Mouse (Mus musculus) heart, embryonic 14.5 days (tissue): ENCODE measurements around the gene Samm50. TPM values are rescaled to one million over a fixed set of nuclear protein-coding genes. Genes with fewer than 3 reads are reported as not detected.

Source experiments
- ATAC-seq: fragments of 200-750 bp; cut with Nextera tagmentation; 2 replicates; pipeline ENCODE4 v1.8.0; 2017; ENCODE audit warnings: low read depth, moderate TSS enrichment; ENCODE audit not compliant: insufficient number of reproducible peaks, insufficient read depth, low FRiP score
- H3K27ac ChIP-seq, 2 experiments: fragments of 200-500 bp in 1 of 2; fragments of 300-500 bp in 1 of 2; sonication (generic) in 1 of 2; replicated peaks in 1 of 2; 2 replicates each; pipeline ENCODE4 v1.5.1; 2012 to 2014; ENCODE audit warnings: low read depth in 2 of 2, low read length in 2 of 2, control low read depth in 1 of 2, mild to moderate bottlenecking in 1 of 2, mixed read lengths in 1 of 2; ENCODE audit not compliant: control insufficient read depth in 1 of 2, insufficient read depth in 1 of 2
- H3K27me3 ChIP-seq: fragments of 300-500 bp; sonication (generic); 2 replicates; pipeline ENCODE4 v1.6.1; 2014; ENCODE audit warnings: mild to moderate bottlenecking, low read length, control low read depth; ENCODE audit not compliant: control insufficient read depth, insufficient read depth
- H3K36me3 ChIP-seq: fragments of 300-500 bp; sonication (generic); 2 replicates; pipeline ENCODE4 v1.6.1; 2014; ENCODE audit warnings: mild to moderate bottlenecking, control low read depth, low read length, mixed read lengths; ENCODE audit not compliant: control insufficient read depth, insufficient read depth
- H3K4me1 ChIP-seq, 2 experiments: fragments of 200-500 bp in 1 of 2; fragments of 300-500 bp in 1 of 2; sonication (generic) in 1 of 2; 2 replicates each; pipeline ENCODE4 v1.6.1; 2012 to 2014; ENCODE audit warnings: low read length in 2 of 2, control low read depth in 1 of 2, mixed read lengths in 1 of 2; ENCODE audit not compliant: control insufficient read depth in 2 of 2, insufficient read depth in 2 of 2
- H3K4me2 ChIP-seq: fragments of 300-500 bp; sonication (generic); 2 replicates; pipeline ENCODE4 v1.6.1; 2014; ENCODE audit warnings: mild to moderate bottlenecking, low read length
- H3K4me3 ChIP-seq, 2 experiments: fragments of 200-500 bp in 1 of 2; fragments of 300-500 bp in 1 of 2; sonication (generic) in 1 of 2; 2 replicates each; pipeline ENCODE4 v1.5.1; 2012 to 2014; ENCODE audit warnings: low read length in 2 of 2, mild to moderate bottlenecking in 2 of 2, control low read depth in 1 of 2, low read depth in 1 of 2, moderate library complexity in 1 of 2; ENCODE audit not compliant: control insufficient read depth in 1 of 2, insufficient read depth in 1 of 2
- H3K9ac ChIP-seq: fragments of 300-500 bp; sonication (generic); 2 replicates; pipeline ENCODE4 v1.6.1; 2014; ENCODE audit warnings: mild to moderate bottlenecking, low read length
- H3K9me3 ChIP-seq: fragments of 300-500 bp; sonication (generic); 2 replicates; pipeline ENCODE4 v1.6.1; 2016; ENCODE audit warnings: low read length, control low read depth; ENCODE audit not compliant: control insufficient read depth
- WGBS: fragments of 180-500 bp; shearing (Covaris S2); extraction: QIAGEN DNeasy Blood & Tissue Kit; methylation state at CpG from one replicate; pipeline ENCODE4 v1.1.7; 2014; 5-methylcytosine and 5-hydroxymethylcytosine counted together
- microRNA-seq: library from miRNA; unstranded; fragments of <30 nt; microRNA quantifications from one replicate; pipeline ENCODE4, GENCODE M21; 2016
- polyA plus RNA-seq: library from polyadenylated mRNA; unstranded; fragments of >200 nt; fragmentation: Nextera tagmentation; extraction: Ambion mirVana; gene quantifications from 2 replicates; pipeline ENCODE4 v1.2.1, GENCODE M21; 2014

Samm50 gene
- polyA plus RNA-seq, 1 experiment from 2014 or later = 88.2 TPM

DNA sequence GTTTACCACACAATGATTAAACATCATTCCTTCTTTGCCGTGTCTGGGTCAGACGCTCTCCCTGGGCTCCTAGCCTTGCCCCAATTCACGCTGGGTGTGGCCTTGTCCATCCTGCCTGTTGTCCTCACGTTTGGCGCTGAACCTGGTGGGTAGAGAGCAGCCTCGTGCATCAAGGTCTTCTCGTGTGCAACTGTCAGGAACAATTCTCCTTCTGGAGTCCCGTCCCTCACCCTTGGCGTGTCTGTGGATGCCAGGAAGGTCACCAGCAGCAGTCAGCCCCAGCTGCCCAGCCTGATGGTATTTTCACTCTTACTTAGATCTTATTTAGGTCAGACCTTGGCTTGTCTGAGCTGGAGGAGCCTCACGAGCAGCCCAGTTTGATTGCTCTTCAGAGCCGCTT lies 73.1 kb downstream of the Samm50 start:
- 71% methylated on average over 11 of the region's 11 CpGs for whole genome bisulfite sequencing
- peaks cover 26 to 36% of the 10 kb centered on the region in 2 experiments for H3K4me1 ChIP-seq
- no peak overlapping the region for H3K4me2 ChIP-seq
- H3K36me3 ChIP-seq = peaks cover 4% of the 10 kb centered on the region; the same call in 1 of the 2 replicates
- peak overlapping the region in 1 of 2 experiments; percentile 79; a peak in 1 of 4 replicates for H3K27ac ChIP-seq
- no peaks in the 10 kb centered on the region for H3K9me3 ChIP-seq
- H3K4me3 ChIP-seq = no peak overlapping the region
- H3K27me3 ChIP-seq = no peaks in the 10 kb centered on the region
- ATAC-seq = no peak
- no peak overlapping the region for H3K9ac ChIP-seq

DNA sequence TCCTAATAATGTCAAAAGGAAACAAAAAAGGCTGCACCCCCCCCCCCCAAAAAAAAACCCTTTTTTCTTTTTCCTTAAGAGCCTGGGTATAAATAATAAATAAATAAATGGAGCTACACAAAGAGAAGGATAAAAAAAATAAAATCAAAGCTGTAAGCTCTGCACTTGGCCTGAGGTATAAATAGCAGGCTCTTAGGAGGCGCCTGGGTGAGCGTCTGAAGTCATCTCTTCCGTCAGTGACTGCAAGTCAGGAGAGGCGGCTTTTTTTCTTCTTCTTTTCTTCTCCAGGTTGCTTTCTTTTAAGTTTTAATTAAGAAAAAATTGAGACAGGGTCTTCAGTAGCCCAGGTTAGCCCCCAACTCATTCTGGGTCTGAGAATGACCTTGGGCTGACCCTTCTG lies 74.2 kb downstream of the Samm50 start:
- peaks cover 3% of the 10 kb centered on the region; the same call in 1 of the 2 replicates for H3K36me3 ChIP-seq
- no peaks in the 10 kb centered on the region for H3K9me3 ChIP-seq
- no peak overlapping the region for H3K4me3 ChIP-seq
- no peak for ATAC-seq
- no peaks in the 10 kb centered on the region for H3K27me3 ChIP-seq
- H3K27ac ChIP-seq = peak overlapping the region; percentile 63 to 79
- no peak overlapping the region for H3K9ac ChIP-seq
- H3K4me1 ChIP-seq = peaks cover 35 to 40% of the 10 kb centered on the region in 2 experiments
- H3K4me2 ChIP-seq = peak overlapping the region; percentile 26; the same call in 1 of the 2 replicates
- 21% methylated on average over 4 of the region's 4 CpGs for WGBS

Small RNA genes lying within 50 kb of the gene (microRNA-seq; reads per million reads assigned to microRNA genes)
- not detected for gene Mir6392

Other genes starting within 250 kb of the Samm50 start
- gene Efcab6, start 126.9 kb upstream of the Samm50 start, polyA plus RNA-seq = 0.18 TPM in 1 of 2 replicates, not detected in the other
- 0.18 and 0.23 TPM in 2 replicates for gene Sult4a1, start 86.5 kb upstream of the Samm50 start, polyA plus RNA-seq
- not detected in 2 replicates for gene Pnpla5, start 69.1 kb upstream of the Samm50 start, polyA plus RNA-seq
- gene Pnpla3, start 24.4 kb upstream of the Samm50 start, polyA plus RNA-seq = 0.50 and 0.61 TPM in 2 replicates
- 15.1 and 18.5 TPM in 2 replicates for gene Parvb, start 39.8 kb downstream of the Samm50 start, polyA plus RNA-seq
- gene Parvg, start 131.8 kb downstream of the Samm50 start, polyA plus RNA-seq = 0.80 and 1.1 TPM in 2 replicates